Mouse (Mus musculus): ENCODE data around the gene 1700025B11Rik.
"Not testable (repeated sequence)": the region's sequence is repeated elsewhere in the genome, so short reads cannot be mapped to it uniquely, and the experiment has no call there.

The 1700025B11Rik gene

DNA sequence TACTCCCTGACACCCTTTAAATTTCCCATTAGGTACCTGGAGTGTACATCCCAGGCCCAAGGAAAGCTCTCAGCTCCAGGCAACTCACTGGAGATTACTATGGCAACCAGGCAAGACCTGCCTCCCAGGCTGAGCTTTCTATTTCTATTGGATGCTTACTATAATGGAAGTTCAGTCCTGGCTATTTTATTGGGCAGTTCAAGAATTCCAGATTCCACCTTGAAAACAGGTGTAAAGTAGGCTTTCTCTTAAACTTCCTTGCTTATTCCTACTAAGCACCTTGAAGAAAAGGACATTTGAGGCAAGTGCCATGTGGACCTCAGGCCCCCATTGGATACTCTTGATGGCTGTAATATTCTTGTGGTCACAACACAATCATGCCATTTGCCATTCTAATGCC is at the start of gene 1700025B11Rik:
Gene 1700025B11Rik, minus strand, starts transcription at position 101 of the 400 bp plus-strand sequence.
- DNase-seq (ENCODE audit: low read depth, low spot score) = no peak

DNA sequence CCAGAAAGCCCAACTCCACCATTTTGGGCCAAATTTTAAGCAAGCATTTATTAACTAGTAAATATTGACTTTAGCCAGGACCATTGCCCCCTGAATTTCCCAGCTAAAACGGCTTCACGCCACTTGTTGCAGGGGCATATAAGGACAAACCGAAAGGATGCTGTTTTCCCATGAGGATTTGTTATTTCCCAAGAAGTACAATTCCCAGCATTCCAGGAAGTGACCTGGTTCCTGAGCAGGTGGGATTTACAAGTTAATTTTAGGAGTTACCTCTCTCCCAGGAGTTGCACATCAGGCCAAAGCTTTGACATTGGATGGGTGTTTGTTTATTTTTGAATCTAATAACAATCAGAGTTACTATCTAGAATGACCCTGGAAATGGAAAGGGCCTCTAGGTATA is 44.4 kb upstream of the 1700025B11Rik start:
- no peak for DNase-seq (ENCODE audit: low read depth, low spot score)

DNA sequence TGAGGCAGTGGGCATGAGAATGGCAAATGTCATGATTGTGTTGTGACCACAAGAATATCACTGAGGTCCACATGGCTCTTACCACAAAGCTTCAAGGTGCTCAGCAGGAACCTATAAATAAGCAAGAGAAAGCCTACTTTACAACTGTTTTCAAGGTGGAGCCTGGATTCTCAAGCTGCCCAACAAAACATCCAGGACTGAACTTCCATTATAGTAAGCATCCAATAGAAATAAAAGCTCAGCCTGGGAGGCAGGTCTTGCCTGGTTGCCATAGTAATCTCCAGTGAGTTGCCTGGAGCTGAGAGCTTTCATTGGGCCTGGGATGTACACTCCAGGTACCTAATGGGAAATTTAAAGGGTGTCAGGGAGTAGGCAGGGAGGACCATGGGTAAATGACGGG is 37.3 kb upstream of the 1700025B11Rik start, which contains the start of gene Gm36245:
Gene Gm36245, plus strand, starts transcription at position 301 of the 400 bp plus-strand sequence.
- DNase-seq (ENCODE audit: low read depth, low spot score) = no peak

DNA sequence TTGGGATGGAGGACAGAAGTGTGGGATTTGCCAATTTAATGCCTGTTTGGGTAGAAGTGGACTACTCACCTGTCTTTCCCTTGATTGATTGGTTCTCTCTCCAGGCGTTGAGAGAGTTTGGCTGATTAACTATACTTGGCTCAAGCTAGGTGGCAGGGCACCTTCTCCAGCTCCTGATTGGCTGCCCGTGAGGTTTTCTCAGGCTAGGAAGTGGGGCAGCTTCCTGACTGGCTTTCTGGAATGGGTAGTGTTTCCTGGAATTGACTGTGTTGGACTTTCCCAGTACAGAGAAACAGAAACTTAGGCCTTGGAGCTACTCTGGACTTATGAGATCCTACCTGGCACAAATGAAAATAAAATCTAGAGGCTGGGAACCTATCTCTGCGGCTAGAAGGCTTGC is 36.7 kb upstream of the 1700025B11Rik start:
- DNase-seq (ENCODE audit: low read depth, low spot score) = no peak

DNA sequence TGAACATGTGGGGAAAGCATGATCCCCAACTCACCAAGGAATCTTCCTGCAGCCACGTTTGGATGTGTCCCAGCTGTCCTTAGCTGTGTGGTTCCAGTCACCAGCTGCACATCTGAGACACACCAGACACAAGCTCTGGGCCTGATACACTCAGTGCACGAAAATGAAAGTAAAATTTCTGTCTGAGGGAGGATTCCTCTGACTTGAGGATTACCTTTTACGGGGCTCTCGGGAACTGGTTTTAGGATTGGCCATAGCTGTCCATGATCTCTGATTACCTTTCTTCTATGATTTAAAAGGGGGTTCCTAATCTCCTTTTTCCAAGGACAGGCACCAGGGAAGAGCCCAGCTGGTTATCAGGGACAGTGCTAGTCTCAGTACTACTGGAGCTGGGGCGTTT is 34.3 kb upstream of the 1700025B11Rik start, which contains the start of gene Apol10b:
Gene Apol10b, minus strand, starts transcription at position 165 of the 400 bp plus-strand sequence.
- no peak for DNase-seq (ENCODE audit: low read depth, low spot score)

DNA sequence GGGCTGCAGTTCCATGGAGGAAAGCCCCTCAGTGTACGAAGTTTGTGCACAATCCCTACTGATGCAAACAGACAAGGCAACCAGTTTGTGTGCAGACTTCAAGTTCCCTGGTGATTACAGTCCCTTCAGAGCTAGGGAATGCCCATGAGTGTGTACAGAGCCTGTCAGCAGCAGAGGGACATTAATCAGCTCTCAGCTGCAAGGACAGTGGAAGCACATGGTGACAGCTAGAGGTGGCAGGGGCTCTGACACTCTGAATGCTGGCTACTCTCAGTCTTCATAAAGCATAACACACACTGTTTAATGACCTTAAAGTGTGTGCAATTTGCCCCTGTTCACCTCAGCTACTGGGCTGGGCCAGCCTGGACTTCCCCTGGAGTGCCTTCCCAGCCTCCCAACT is 31.9 kb upstream of the 1700025B11Rik start:
- DNase-seq (ENCODE audit: low read depth, low spot score) = no peak

DNA sequence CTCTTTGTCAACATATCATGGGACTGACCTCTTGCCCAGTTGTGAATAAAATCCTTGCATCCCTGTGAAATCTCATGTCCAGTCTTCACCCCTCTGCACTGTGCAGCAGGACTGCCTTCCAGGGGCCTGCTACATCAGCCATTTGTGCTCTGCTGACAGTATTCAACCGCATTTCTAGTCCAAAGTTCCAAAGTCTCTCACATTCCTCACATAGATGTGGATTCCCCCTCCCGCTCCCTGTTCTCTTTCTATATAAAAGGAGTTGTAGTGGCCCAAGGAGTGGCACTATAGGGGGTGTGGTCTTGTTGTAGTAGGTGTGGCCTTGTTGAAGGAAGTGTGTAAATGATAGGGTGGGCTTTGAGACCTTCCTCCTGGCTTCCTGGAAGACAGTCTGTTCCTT is 29.2 kb upstream of the 1700025B11Rik start:
- DNase-seq (ENCODE audit: low read depth, low spot score) = no peak

DNA sequence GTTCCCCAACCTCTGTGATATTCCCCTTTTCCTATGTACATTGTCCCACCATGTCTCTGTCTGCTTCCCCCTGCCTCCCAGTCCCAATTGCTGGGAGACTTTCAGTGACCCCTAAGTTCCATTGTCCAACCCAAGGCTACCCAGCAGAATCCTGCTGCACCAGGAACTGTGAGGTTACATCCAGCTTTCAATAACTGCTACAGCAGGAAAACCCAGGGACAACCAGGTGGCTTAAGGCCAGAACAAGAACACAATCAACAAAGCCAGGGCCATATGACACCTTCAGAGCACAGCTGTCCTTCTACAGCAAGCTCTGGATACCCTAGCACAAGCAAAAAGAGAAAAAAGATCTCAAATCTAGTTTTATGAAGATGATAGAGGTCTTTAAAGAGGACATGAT is 27.3 kb upstream of the 1700025B11Rik start:
- no peak for DNase-seq (ENCODE audit: low read depth, low spot score)

DNA sequence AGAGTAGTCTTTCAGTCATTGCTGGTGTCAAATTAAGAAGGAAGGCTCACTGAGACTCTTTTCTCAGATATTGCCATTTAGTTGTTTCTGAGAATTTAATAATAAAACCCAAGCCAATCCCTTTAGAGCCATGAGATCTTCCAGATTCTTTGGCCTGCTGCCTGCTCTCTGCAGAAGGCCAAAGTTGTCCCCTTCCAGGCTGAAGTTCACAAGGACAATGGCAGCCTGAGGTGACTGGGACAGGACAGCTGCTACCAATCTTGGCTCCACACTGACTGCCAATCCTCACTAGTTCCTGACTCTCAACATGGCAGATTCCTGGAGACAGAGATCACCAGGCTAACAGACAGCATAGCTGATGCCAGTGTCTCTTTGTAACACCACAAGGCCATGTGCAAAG is 25.3 kb upstream of the 1700025B11Rik start:
- DNase-seq (ENCODE audit: low read depth, low spot score) = no peak

DNA sequence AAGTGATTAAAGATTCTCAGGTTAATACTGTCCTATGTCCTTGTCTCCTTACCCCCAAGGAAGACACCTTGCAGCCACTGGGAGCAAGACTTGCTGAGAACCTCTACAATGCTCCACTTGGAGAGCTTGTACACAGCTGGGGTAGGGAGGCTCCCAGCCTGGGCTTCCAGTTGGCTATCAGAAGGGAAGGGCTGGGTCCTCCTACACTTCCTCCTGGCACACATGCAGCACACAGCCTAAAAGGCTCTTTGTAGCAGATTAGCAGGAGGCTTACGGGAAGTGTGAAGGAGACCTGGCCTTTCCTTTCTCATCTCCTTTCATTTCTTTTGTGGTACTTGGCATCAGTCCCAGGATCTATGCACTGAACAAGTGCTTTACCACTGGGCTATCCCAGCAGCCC is 20.0 kb upstream of the 1700025B11Rik start:
- no peak for DNase-seq (ENCODE audit: low read depth, low spot score)

DNA sequence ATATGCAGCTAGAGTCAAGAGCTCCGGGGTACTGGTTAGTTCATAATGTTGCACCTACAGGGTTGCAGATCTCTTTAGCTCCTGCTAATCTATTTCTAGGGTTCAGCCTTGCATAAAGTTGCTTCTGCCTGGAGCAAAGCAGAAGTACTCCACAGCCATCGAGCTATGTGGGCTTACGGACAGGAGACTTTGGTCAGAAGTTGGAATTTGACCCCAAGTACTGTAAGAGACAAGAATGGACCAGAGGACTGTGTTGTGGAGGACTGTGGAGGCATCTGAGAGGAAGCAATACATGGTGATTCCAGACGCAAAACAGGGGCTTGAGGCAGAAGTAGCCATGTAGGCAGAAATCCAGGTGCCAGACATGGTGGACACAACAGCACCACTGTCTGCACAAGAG is 17.6 kb upstream of the 1700025B11Rik start:
- no peak for DNase-seq (ENCODE audit: low read depth, low spot score)

DNA sequence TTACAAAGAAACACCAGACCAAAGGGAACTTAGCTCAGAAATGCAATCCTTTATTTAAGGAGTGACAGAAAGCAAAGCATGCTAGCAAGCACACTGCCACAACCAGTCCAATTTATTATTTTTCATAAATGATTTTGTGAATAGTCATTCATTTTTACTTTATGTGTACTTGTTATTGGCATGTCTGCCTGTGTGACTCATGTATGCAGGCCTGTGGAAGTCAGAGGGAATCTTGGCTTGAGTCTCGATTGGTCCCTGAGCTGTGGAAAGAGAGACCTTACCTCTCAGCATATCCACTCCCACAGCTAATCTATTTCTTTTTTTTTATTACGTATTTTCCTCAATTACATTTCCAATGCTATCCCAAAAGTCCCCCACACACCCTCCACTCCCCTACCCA is 17.1 kb upstream of the 1700025B11Rik start:
- no peak for DNase-seq (ENCODE audit: low read depth, low spot score)

DNA sequence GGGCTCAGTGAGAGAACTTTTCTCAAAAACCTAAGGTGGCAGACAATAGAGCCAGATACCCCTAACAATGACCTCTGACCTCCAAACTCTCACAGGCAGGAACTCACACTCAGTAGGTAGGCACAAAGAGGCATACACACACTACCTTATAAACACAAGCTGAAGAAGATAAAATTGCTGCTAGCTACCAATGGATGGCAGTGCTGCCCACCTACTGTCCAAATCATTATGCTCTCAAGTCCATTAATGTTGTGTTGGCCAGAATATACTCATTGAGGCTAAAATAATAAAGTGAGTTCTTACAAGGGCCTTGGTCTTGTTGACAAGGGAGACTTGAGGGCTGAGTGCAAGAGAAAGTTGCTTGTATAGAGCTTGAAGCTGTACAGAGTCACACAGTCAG is 1.5 kb upstream of the 1700025B11Rik start:
- DNase-seq (ENCODE audit: low read depth, low spot score) = no peak

DNA sequence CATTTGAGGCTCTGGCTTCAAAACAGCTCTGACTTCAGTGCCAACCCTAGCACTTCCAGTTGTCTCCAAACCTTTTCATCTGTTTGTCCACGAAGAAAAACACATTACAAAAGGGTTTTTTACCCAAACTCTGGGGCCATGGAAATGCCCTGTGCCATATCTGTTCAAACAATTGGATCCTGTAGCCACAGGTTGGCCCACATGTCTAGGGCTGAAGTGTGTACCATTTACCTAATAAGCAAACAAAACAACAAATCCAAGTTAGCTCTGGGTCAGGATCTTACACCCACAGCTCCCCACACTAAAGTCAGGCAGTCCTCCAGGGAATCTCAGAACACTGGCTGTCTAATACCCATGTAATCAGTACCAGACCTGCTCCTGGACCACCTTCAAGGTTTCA is 22.5 kb downstream of the 1700025B11Rik start:
- DNase-seq (ENCODE audit: low read depth, low spot score) = not testable (repeated sequence)

DNA sequence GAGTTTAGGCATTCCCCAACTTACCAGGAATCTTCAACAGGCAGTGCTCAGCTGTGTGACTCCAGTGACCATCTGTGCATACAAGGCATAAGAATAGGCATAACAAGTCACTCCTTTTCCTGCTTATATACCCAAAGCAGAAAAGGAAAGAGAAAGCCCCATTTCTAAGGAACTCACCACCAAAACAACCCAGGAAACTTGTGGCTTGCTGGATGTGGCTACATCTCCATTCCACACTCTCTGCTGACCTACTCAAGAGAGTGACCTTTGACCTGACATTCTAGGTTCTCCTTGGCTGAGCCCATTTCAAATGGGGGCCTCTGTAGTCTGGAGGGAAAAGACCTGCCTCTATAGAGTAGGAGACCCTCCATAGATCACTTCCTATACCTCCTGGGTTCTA is 28.5 kb downstream of the 1700025B11Rik start, which contains the start of gene Apol7c:
Gene Apol7c, minus strand, starts transcription at position 101 of the 400 bp plus-strand sequence.
- no peak for DNase-seq (ENCODE audit: low read depth, low spot score)

DNA sequence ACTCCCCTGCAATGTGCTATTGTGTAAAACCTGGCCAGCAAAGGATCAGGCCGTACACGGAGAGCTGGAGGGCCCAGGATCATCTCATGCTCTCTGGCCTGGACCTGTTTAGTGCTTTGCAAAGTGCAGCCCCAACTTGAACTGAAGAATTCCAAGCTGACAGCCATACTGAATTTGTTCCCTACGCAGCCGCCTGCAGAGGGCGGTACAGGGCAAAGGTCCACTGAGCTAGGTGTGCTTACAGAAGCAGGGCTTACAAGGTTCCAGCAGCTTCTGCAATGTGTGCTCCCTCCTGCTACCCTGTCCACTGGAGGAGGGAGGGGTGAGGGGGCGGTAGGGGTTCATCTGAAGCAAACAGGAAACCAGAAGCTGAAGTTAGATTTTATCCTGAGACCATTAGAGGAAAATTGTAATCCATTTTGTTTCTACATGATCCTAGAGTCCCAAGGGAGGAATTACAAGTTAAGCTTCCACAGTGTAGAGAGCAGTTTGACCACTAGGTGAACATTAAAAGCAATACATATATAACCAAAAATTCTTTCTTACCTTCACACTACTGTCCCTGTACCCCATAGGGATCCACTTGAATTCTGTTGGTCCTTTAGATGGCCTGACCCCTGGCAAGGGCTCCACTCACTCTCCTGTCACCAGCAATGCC is 38.4 kb downstream of the 1700025B11Rik start:
- DNase-seq (ENCODE audit: low read depth, low spot score) = peak; percentile 22

DNA sequence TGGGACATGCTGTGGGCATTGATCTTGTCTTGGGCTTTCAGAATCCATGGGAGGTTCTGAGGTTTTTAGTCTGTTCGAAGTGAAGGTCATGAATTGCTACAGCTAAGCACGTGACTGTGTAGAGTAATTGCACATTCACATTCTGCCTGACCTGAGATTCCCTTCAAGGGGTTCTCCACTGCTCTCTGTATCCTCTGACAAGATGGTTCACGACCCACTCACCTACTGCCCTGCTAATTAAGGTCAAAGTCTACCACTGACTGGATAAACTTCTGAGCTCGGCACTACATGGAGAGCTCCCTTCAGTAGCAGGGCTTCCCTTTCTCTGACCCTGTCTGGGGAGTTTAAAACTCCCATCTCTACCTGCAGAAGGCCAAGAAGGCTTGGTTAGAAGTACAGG is 41.1 kb downstream of the 1700025B11Rik start:
- DNase-seq (ENCODE audit: low read depth, low spot score) = not testable (repeated sequence)
